In genomic region chr1:177444941-177445340, GRCm38 (mm10) we compare ENCODE assay signal across 10 mouse cellular contexts. TPM values are rescaled to one million over a fixed set of nuclear protein-coding genes. Genes with fewer than 3 reads are reported as not detected.
DNase-seq lines count a peak whose midpoint lies in the region; ATAC-seq and TF ChIP-seq lines count a peak whose summit lies in the region.
"Had no signal": no experiment of that assay in that cellular context is flagged by ENCODE, and none has a peak within 500 bp of the region (broad histone marks: within the 10 kb centered on the region; RNA-seq: fewer than 3 reads in every experiment).

No protein-coding gene starts in this region.

- no peak overlapping the region for H3K4me3 ChIP-seq in lung, postnatal 0 days (ENCODE audit: low read depth, low read length)
- H3K4me3 ChIP-seq in forebrain, embryonic 13.5 days = peak overlapping the region; percentile 83
- peak overlapping the region; percentile 8; the same call in 1 of the 2 replicates for H3K4me3 ChIP-seq in limb, embryonic 13.5 days
- H3K4me3 ChIP-seq in stomach, embryonic 16.5 days (replicated peaks; ENCODE audit: low read length) = no peak overlapping the region; the same call in 1 of the 2 replicates
- H3K4me3 ChIP-seq: heart, embryonic 10.5 days had no signal

- H3K4me1 ChIP-seq in lung, postnatal 0 days (ENCODE audit: insufficient read depth, low read depth, low read length) = peaks cover 14% of the 10 kb centered on the region
- peaks cover 60% of the 10 kb centered on the region for H3K4me1 ChIP-seq in forebrain, embryonic 13.5 days
- peaks cover 50% of the 10 kb centered on the region for H3K4me1 ChIP-seq in limb, embryonic 13.5 days
- H3K4me1 ChIP-seq in stomach, embryonic 16.5 days (ENCODE audit: control insufficient read depth, insufficient read depth, low read length) = peaks cover 12% of the 10 kb centered on the region

- WGBS in lung, postnatal 0 days = 51% methylated on average over 5 of the region's 5 CpGs
- WGBS in forebrain, embryonic 13.5 days = 5% methylated on average over 5 of the region's 5 CpGs
- WGBS in limb, embryonic 13.5 days = 45% methylated on average over 5 of the region's 5 CpGs
- 50% methylated on average over 5 of the region's 5 CpGs for WGBS in stomach, embryonic 16.5 days

- DNase-seq in lung, postnatal 0 days (ENCODE audit: low spot score) = peak; percentile 25
- no peak for DNase-seq in lung, postnatal 4 days
- no peak for DNase-seq in adrenal gland, postnatal 10 days
- DNase-seq in left cerebral cortex, adult 11 months (ENCODE audit: low spot score) = no peak
- DNase-seq: lung, postnatal 36 days; thymus, postnatal 4 days had no signal

- no peak overlapping the region for H3K9ac ChIP-seq in lung, postnatal 0 days (replicated peaks; ENCODE audit: low read depth)
- peak overlapping the region; percentile 98 for H3K9ac ChIP-seq in forebrain, embryonic 13.5 days
- no peak overlapping the region for H3K9ac ChIP-seq in limb, embryonic 13.5 days
- H3K9ac ChIP-seq in stomach, embryonic 16.5 days (ENCODE audit: low read length) = no peak overlapping the region

- no peak overlapping the region for H3K27ac ChIP-seq in lung, postnatal 0 days (ENCODE audit: low read length)
- H3K27ac ChIP-seq in forebrain, embryonic 13.5 days = peak overlapping the region; percentile 99
- no peak overlapping the region for H3K27ac ChIP-seq in limb, embryonic 13.5 days
- no peak overlapping the region for H3K27ac ChIP-seq in stomach, embryonic 16.5 days (ENCODE audit: low read length)
- H3K27ac ChIP-seq: heart, embryonic 10.5 days had no signal

- H3K27me3 ChIP-seq in lung, postnatal 0 days (replicated peaks; ENCODE audit: insufficient read depth, low read length) = no peaks in the 10 kb centered on the region
- no peaks in the 10 kb centered on the region for H3K27me3 ChIP-seq in forebrain, embryonic 13.5 days
- no peaks in the 10 kb centered on the region for H3K27me3 ChIP-seq in limb, embryonic 13.5 days
- no peaks in the 10 kb centered on the region for H3K27me3 ChIP-seq in stomach, embryonic 16.5 days (ENCODE audit: control insufficient read depth, insufficient read depth, low read length)

- no peak for ATAC-seq in lung, postnatal 0 days
- no peak for ATAC-seq in forebrain, embryonic 13.5 days
- ATAC-seq in limb, embryonic 13.5 days (ENCODE audit: low FRiP score, low read depth) = no peak
- ATAC-seq in stomach, embryonic 16.5 days (ENCODE audit: insufficient read depth, low FRiP score) = no peak

- no peak for TF ChIP-seq CTCF in lung, postnatal 0 days (IDR thresholded peaks at IDR 0.05)

- no peak overlapping the region for H3K4me2 ChIP-seq in lung, postnatal 0 days (replicated peaks; ENCODE audit: low read depth, low read length)
- H3K4me2 ChIP-seq in forebrain, embryonic 13.5 days = peak overlapping the region; percentile 68
- peak overlapping the region; percentile 90 for H3K4me2 ChIP-seq in limb, embryonic 13.5 days (replicated peaks)
- peak overlapping the region; percentile 34 for H3K4me2 ChIP-seq in stomach, embryonic 16.5 days (ENCODE audit: low read depth, low read length)

- H3K36me3 ChIP-seq in lung, postnatal 0 days (ENCODE audit: insufficient read depth, low read length) = peaks cover 10% of the 10 kb centered on the region; the same call in 1 of the 2 replicates
- H3K36me3 ChIP-seq in forebrain, embryonic 13.5 days (ENCODE audit: poor library complexity, severe bottlenecking) = peaks cover 20% of the 10 kb centered on the region
- H3K36me3 ChIP-seq in limb, embryonic 13.5 days = peaks cover 20% of the 10 kb centered on the region
- H3K36me3 ChIP-seq in stomach, embryonic 16.5 days (ENCODE audit: control insufficient read depth, insufficient read depth, low read length) = peaks cover 7% of the 10 kb centered on the region

- no peak for TF ChIP-seq EP300 in lung, postnatal 0 days (IDR thresholded peaks at IDR 0.05)

- H3K9me3 ChIP-seq in lung, postnatal 0 days (ENCODE audit: low read length) = no peaks in the 10 kb centered on the region
- H3K9me3 ChIP-seq in forebrain, embryonic 13.5 days (replicated peaks) = no peaks in the 10 kb centered on the region
- H3K9me3 ChIP-seq in limb, embryonic 13.5 days = no peaks in the 10 kb centered on the region
- H3K9me3 ChIP-seq in stomach, embryonic 16.5 days (replicated peaks; ENCODE audit: control insufficient read depth, low read length) = no peaks in the 10 kb centered on the region
- H3K9me3 ChIP-seq: heart, embryonic 10.5 days had no signal

RNA-seq across cellular contexts. Expression of gene Zbtb18, which starts 2.8 kb away (rescaled TPM):
- 2.0 and 3.0 TPM in 2 replicates for polyA plus RNA-seq in lung, postnatal 0 days (2015; fragmentation: Nextera tagmentation; extraction: Ambion mirVana)
- polyA plus RNA-seq in forebrain, embryonic 13.5 days (2015; fragmentation: Nextera tagmentation; extraction: Ambion mirVana) = 59.8 and 88.1 TPM in 2 replicates
- polyA plus RNA-seq in limb, embryonic 13.5 days (2015; fragmentation: Nextera tagmentation; extraction: Ambion mirVana) = 2.2 and 3.8 TPM in 2 replicates
- 1.6 and 2.0 TPM in 2 replicates for polyA plus RNA-seq in stomach, embryonic 16.5 days (2015; fragmentation: Nextera tagmentation; extraction: Ambion mirVana)
- 10 to 100 TPM; 27.9 to 38.6 TPM for total RNA-seq in adrenal gland, postnatal 10 days (2021)

Comparison
In these comparisons a context has a peak if more than half of its experiments do, and no peak if none do; other contexts are left out.
1. H3K4me3 ChIP-seq: peak in forebrain, embryonic 13.5 days (single experiment) and limb, embryonic 13.5 days (single experiment); none in lung, postnatal 0 days (single experiment) and stomach, embryonic 16.5 days (single experiment).
2. RNA of gene Zbtb18, which starts 2.8 kb away (polyA plus RNA-seq): 59.8 to 88.1 TPM in forebrain, embryonic 13.5 days; 2.2 to 3.8 TPM in limb, embryonic 13.5 days, 2.0 to 3.0 TPM in lung, postnatal 0 days and 1.6 to 2.0 TPM in stomach, embryonic 16.5 days; every median in the first group is over 10 times any median in the second.